Mouse (Mus musculus): ENCODE measurements around the gene Trak1. TPM values are rescaled to one million over a fixed set of nuclear protein-coding genes. Genes with fewer than 3 reads are reported as not detected.

The Trak1 gene
- total and polyA plus RNA-seq, 2 experiments: 50.3 to 61.2 TPM

- H3K4me3 ChIP-seq (ENCODE audit: insufficient read depth, low read depth, low read length): no peak overlapping the region
- H3K27ac ChIP-seq (replicated peaks; ENCODE audit: insufficient read depth, low read depth, low read length): no peak overlapping the region
- TF ChIP-seq POLR2A (IDR thresholded peaks at IDR 0.05; ENCODE audit: extremely low read depth, insufficient read depth, low read length): no peak
- no peak for TF ChIP-seq CTCF (IDR thresholded peaks at IDR 0.05; ENCODE audit: low read depth, low read length)
- H3K79me2 ChIP-seq (ENCODE audit: control insufficient read depth, insufficient read depth, low read length): peaks cover 20% of the 10 kb centered on the region
- no peak overlapping the region for H3K9ac ChIP-seq (ENCODE audit: low read depth, low read length)
- peaks cover 9% of the 10 kb centered on the region for H3K4me1 ChIP-seq (ENCODE audit: control insufficient read depth, insufficient read depth, low read length)
- H3K36me3 ChIP-seq (ENCODE audit: control insufficient read depth, insufficient read depth, low read length): no peaks in the 10 kb centered on the region
- DNase-seq (ENCODE audit: extremely low read depth, low read depth, low spot score): no peak
- WGBS: 91% methylated on average over 12 of the region's 12 CpGs
- no peaks in the 10 kb centered on the region for H3K27me3 ChIP-seq (ENCODE audit: control insufficient read depth, insufficient read depth, low read length)
Observed at GRCm38 (mm10) chr9:121414237-121414636, 116.9 kb downstream of the Trak1 start.

GRCm38 (mm10) chr9:121415626-121416241, 118.4 kb downstream of the Trak1 start:
- H3K4me1 ChIP-seq (ENCODE audit: control insufficient read depth, insufficient read depth, low read length): peaks cover 14% of the 10 kb centered on the region
- H3K9ac ChIP-seq (ENCODE audit: low read depth, low read length): no peak overlapping the region
- no peaks in the 10 kb centered on the region for H3K36me3 ChIP-seq (ENCODE audit: control insufficient read depth, insufficient read depth, low read length)
- no peak overlapping the region for H3K27ac ChIP-seq (replicated peaks; ENCODE audit: insufficient read depth, low read depth, low read length)
- H3K79me2 ChIP-seq (ENCODE audit: control insufficient read depth, insufficient read depth, low read length): peaks cover 29% of the 10 kb centered on the region
- no peaks in the 10 kb centered on the region for H3K27me3 ChIP-seq (ENCODE audit: control insufficient read depth, insufficient read depth, low read length)
- DNase-seq (ENCODE audit: extremely low read depth, low read depth, low spot score): peak; percentile 83
- no peak for TF ChIP-seq POLR2A (IDR thresholded peaks at IDR 0.05; ENCODE audit: extremely low read depth, insufficient read depth, low read length)
- TF ChIP-seq CTCF (IDR thresholded peaks at IDR 0.05; ENCODE audit: low read depth, low read length): no peak
- WGBS: 20% methylated on average over 19 of the region's 19 CpGs
- no peak overlapping the region for H3K4me3 ChIP-seq (ENCODE audit: insufficient read depth, low read depth, low read length)

- H3K27ac ChIP-seq (replicated peaks; ENCODE audit: insufficient read depth, low read depth, low read length): no peak overlapping the region
- H3K9ac ChIP-seq (ENCODE audit: low read depth, low read length): no peak overlapping the region
- peak; percentile 61 for DNase-seq (ENCODE audit: extremely low read depth, low read depth, low spot score)
- H3K36me3 ChIP-seq (ENCODE audit: control insufficient read depth, insufficient read depth, low read length): no peaks in the 10 kb centered on the region
- 34% methylated on average over 5 of the region's 5 CpGs for WGBS
- peaks cover 35% of the 10 kb centered on the region for H3K79me2 ChIP-seq (ENCODE audit: control insufficient read depth, insufficient read depth, low read length)
- no peaks in the 10 kb centered on the region for H3K27me3 ChIP-seq (ENCODE audit: control insufficient read depth, insufficient read depth, low read length)
- peaks cover 21% of the 10 kb centered on the region for H3K4me1 ChIP-seq (ENCODE audit: control insufficient read depth, insufficient read depth, low read length)
- no peak for TF ChIP-seq POLR2A (IDR thresholded peaks at IDR 0.05; ENCODE audit: extremely low read depth, insufficient read depth, low read length)
- no peak for TF ChIP-seq CTCF (IDR thresholded peaks at IDR 0.05; ENCODE audit: low read depth, low read length)
- no peak overlapping the region for H3K4me3 ChIP-seq (ENCODE audit: insufficient read depth, low read depth, low read length)
Observed at GRCm38 (mm10) chr9:121416460-121416859, 119.2 kb downstream of the Trak1 start.

GRCm38 (mm10) chr9:121416872-121417637, 119.8 kb downstream of the Trak1 start:
- WGBS: 70% methylated on average over 7 of the region's 7 CpGs
- Histone ChIP-seq H3K4me1 (ENCODE audit: control insufficient read depth, insufficient read depth, low read length) (peaks cover 27% of the 10 kb centered on the region), H3K9ac (ENCODE audit: low read depth, low read length) (no peak overlapping the region), H3K36me3 (ENCODE audit: control insufficient read depth, insufficient read depth, low read length) (no peaks in the 10 kb centered on the region), H3K79me2 (ENCODE audit: control insufficient read depth, insufficient read depth, low read length) (peaks cover 41% of the 10 kb centered on the region), H3K4me3 (ENCODE audit: insufficient read depth, low read depth, low read length) (no peak overlapping the region), H3K27me3 (ENCODE audit: control insufficient read depth, insufficient read depth, low read length) (no peaks in the 10 kb centered on the region), H3K27ac (replicated peaks; ENCODE audit: insufficient read depth, low read depth, low read length) (no peak overlapping the region)
- TF ChIP-seq POLR2A (IDR thresholded peaks at IDR 0.05; ENCODE audit: extremely low read depth, insufficient read depth, low read length) (no peak), CTCF (IDR thresholded peaks at IDR 0.05; ENCODE audit: low read depth, low read length) (no peak)
- DNase-seq (ENCODE audit: extremely low read depth, low read depth, low spot score): no peak

- Histone ChIP-seq H3K79me2 (ENCODE audit: control insufficient read depth, insufficient read depth, low read length) (peaks cover 47% of the 10 kb centered on the region), H3K36me3 (ENCODE audit: control insufficient read depth, insufficient read depth, low read length) (no peaks in the 10 kb centered on the region), H3K27ac (replicated peaks; ENCODE audit: insufficient read depth, low read depth, low read length) (no peak overlapping the region), H3K27me3 (ENCODE audit: control insufficient read depth, insufficient read depth, low read length) (no peaks in the 10 kb centered on the region), H3K9ac (ENCODE audit: low read depth, low read length) (no peak overlapping the region), H3K4me1 (ENCODE audit: control insufficient read depth, insufficient read depth, low read length) (peaks cover 39% of the 10 kb centered on the region), H3K4me3 (ENCODE audit: insufficient read depth, low read depth, low read length) (no peak overlapping the region)
- TF ChIP-seq CTCF (IDR thresholded peaks at IDR 0.05; ENCODE audit: low read depth, low read length): no peak
- no peak for TF ChIP-seq POLR2A (IDR thresholded peaks at IDR 0.05; ENCODE audit: extremely low read depth, insufficient read depth, low read length)
- 89% methylated on average over 3 of the region's 3 CpGs for WGBS
- DNase-seq (ENCODE audit: extremely low read depth, low read depth, low spot score): no peak
Observed at GRCm38 (mm10) chr9:121419011-121419410, 121.7 kb downstream of the Trak1 start.

GRCm38 (mm10) chr9:121419573-121419972, 122.3 kb downstream of the Trak1 start:
- TF ChIP-seq POLR2A (IDR thresholded peaks at IDR 0.05; ENCODE audit: extremely low read depth, insufficient read depth, low read length): no peak
- TF ChIP-seq CTCF (IDR thresholded peaks at IDR 0.05; ENCODE audit: low read depth, low read length): no peak
- peaks cover 44% of the 10 kb centered on the region for H3K4me1 ChIP-seq (ENCODE audit: control insufficient read depth, insufficient read depth, low read length)
- H3K27ac ChIP-seq (replicated peaks; ENCODE audit: insufficient read depth, low read depth, low read length): no peak overlapping the region
- H3K79me2 ChIP-seq (ENCODE audit: control insufficient read depth, insufficient read depth, low read length): peaks cover 52% of the 10 kb centered on the region
- no peaks in the 10 kb centered on the region for H3K27me3 ChIP-seq (ENCODE audit: control insufficient read depth, insufficient read depth, low read length)
- no peak overlapping the region for H3K9ac ChIP-seq (ENCODE audit: low read depth, low read length)
- no peak overlapping the region for H3K4me3 ChIP-seq (ENCODE audit: insufficient read depth, low read depth, low read length)
- WGBS: 65% methylated on average over 7 of the region's 7 CpGs
- DNase-seq (ENCODE audit: extremely low read depth, low read depth, low spot score): no peak
- no peaks in the 10 kb centered on the region for H3K36me3 ChIP-seq (ENCODE audit: control insufficient read depth, insufficient read depth, low read length)
